Mouse (Mus musculus) hindbrain, postnatal 0 days (tissue): ENCODE measurements around the gene Prkn. TPM values are rescaled to one million over a fixed set of nuclear protein-coding genes. Genes with fewer than 3 reads are reported as not detected.

ENCODE experiments used
- ATAC-seq: fragments of 200-750 bp; cut with Nextera tagmentation; 2 replicates; pipeline ENCODE4 v1.8.0; 2017; ENCODE audit warnings: mild to moderate bottlenecking, moderate TSS enrichment, moderate library complexity
- DNase-seq: peaks from one replicate; pipeline ENCODE4 v3.0.0-alpha.2; 2015; ENCODE audit warnings: low spot score
- H3K27ac ChIP-seq: fragments of 300-500 bp; sonication (generic); 2 replicates; pipeline ENCODE4 v1.5.1; 2014; ENCODE audit warnings: mild to moderate bottlenecking
- H3K27me3 ChIP-seq: fragments of 300-500 bp; sonication (generic); 2 replicates; pipeline ENCODE4 v1.6.1; 2014; ENCODE audit warnings: low read length, mixed read lengths; ENCODE audit not compliant: insufficient read depth
- H3K36me3 ChIP-seq: fragments of 300-500 bp; sonication (generic); 2 replicates; pipeline ENCODE4 v1.6.1; 2014; ENCODE audit warnings: low read length, mixed read lengths; ENCODE audit not compliant: insufficient read depth
- H3K4me1 ChIP-seq: fragments of 300-500 bp; sonication (generic); 2 replicates; pipeline ENCODE4 v1.6.1; 2014; ENCODE audit warnings: antibody characterized with exemption, low read length, mixed read lengths; ENCODE audit not compliant: insufficient read depth
- H3K4me2 ChIP-seq: fragments of 300-500 bp; sonication (generic); 2 replicates; pipeline ENCODE4 v1.6.1; 2014; ENCODE audit warnings: low read depth, mild to moderate bottlenecking, low read length, moderate library complexity, mixed read lengths
- H3K4me3 ChIP-seq: fragments of 300-500 bp; sonication (generic); 2 replicates; pipeline ENCODE4 v1.5.1; 2014; ENCODE audit warnings: low read length
- H3K9ac ChIP-seq: fragments of 300-500 bp; sonication (generic); replicated peaks from 2 replicates; pipeline ENCODE4 v1.6.1; 2014; ENCODE audit warnings: mild to moderate bottlenecking, low read length, moderate library complexity, mixed read lengths
- H3K9me3 ChIP-seq: fragments of 300-500 bp; sonication (generic); 2 replicates; pipeline ENCODE4 v1.6.1; 2016; ENCODE audit warnings: low read length, mixed read lengths
- CTCF ChIP-seq: IDR thresholded peaks from 2 replicates; pipeline ENCODE4 v1.5.1; 2016; ENCODE audit warnings: antibody characterized with exemption, control low read depth, low read depth
- WGBS: fragments of 180-500 bp; shearing (Covaris S2); extraction: QIAGEN DNeasy Blood & Tissue Kit; methylation state at CpG from one replicate; pipeline ENCODE4 v1.1.7; 2014; 5-methylcytosine and 5-hydroxymethylcytosine counted together
- polyA plus RNA-seq: library from polyadenylated mRNA; unstranded; fragments of >200 nt; fragmentation: Nextera tagmentation; extraction: Ambion mirVana; gene quantifications from 2 replicates; pipeline ENCODE4 v1.2.1, GENCODE M21; 2015
- total RNA-seq: library from RNA; depleted of rRNA; stranded (reverse); fragments of >200 nt; gene quantifications from 2 replicates; pipeline ENCODE4 v1.2.3, GENCODE M21; 2014

Prkn gene
- total and polyA plus RNA-seq, 2 experiments from 2014 or later, result 9.3 to 10.7 TPM

- no peak for ATAC-seq
- H3K27ac ChIP-seq, result no peak overlapping the region
- no peak overlapping the region for H3K4me2 ChIP-seq
- no peaks in the 10 kb centered on the region for H3K36me3 ChIP-seq
- no peaks in the 10 kb centered on the region for H3K27me3 ChIP-seq
- TF ChIP-seq CTCF, result no peak
- H3K4me1 ChIP-seq, result no peaks in the 10 kb centered on the region
- WGBS, result 88% methylated on average over 5 of the region's 5 CpGs
- no peaks in the 10 kb centered on the region for H3K9me3 ChIP-seq
- no peak overlapping the region for H3K4me3 ChIP-seq
- no peak for DNase-seq
- no peak overlapping the region for H3K9ac ChIP-seq
These were observed 1242.0 kb downstream of the Prkn start for GRCm38 (mm10) chr17:12082201-12082600.

DNA sequence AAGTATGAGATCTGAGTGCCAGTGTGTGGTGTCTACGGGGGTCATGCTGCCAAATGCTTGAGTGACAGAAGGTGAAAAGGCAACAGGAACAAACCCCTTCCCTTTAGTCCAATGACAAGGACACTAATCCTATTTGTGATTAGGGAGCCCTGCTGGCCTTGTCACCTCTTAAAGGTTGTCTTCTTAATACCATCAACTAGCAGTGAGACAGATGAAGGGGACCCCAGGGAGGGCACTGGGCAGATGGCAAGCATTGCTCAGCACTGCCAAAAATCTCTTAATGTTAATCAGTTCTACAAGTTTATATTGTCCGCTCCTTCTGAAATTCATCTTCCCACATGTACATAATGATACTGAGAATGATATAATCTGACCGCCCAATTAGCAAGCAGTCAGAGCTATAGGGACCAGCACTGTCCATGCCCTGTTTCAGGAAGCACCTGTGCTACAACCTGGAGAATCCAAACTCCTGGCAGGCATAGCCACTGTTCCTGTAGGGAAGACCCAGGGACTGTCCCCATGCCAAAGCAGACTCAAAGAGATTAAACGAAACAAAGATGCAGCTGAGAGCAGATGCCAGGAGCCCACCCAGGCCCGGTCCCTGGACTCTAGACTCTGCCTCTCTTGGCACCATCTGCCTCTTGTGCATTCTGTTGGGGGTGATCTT is 1250.2 kb downstream of the Prkn start:
- H3K4me1 ChIP-seq, result no peaks in the 10 kb centered on the region
- no peak overlapping the region for H3K9ac ChIP-seq
- H3K4me2 ChIP-seq, result no peak overlapping the region
- TF ChIP-seq CTCF, result no peak
- ATAC-seq (peak; percentile 67), DNase-seq (peak; percentile 51)
- H3K9me3 ChIP-seq, result no peaks in the 10 kb centered on the region
- no peaks in the 10 kb centered on the region for H3K36me3 ChIP-seq
- H3K4me3 ChIP-seq, result no peak overlapping the region
- H3K27me3 ChIP-seq, result no peaks in the 10 kb centered on the region
- no peak overlapping the region for H3K27ac ChIP-seq
- WGBS, result 41% methylated on average over 5 of the region's 5 CpGs

- H3K4me2 ChIP-seq, result no peak overlapping the region
- peak overlapping the region; percentile 45; the same call in 1 of the 2 replicates for H3K27ac ChIP-seq
- H3K27me3 ChIP-seq, result no peaks in the 10 kb centered on the region
- H3K4me1 ChIP-seq, result no peaks in the 10 kb centered on the region
- H3K4me3 ChIP-seq, result no peak overlapping the region
- 47% methylated on average over 6 of the region's 6 CpGs for WGBS
- no peaks in the 10 kb centered on the region for H3K9me3 ChIP-seq
- H3K36me3 ChIP-seq, result no peaks in the 10 kb centered on the region
- TF ChIP-seq CTCF, result no peak
- ATAC-seq (peak; percentile 71), DNase-seq (peak; percentile 51)
- H3K9ac ChIP-seq, result no peak overlapping the region
These were observed 1252.8 kb downstream of the Prkn start for GRCm38 (mm10) chr17:12092901-12093564.

GRCm38 (mm10) chr17:12094016-12094415 is 1253.8 kb downstream of the Prkn start:
- no peak overlapping the region for H3K9ac ChIP-seq
- H3K4me2 ChIP-seq, result no peak overlapping the region
- no peaks in the 10 kb centered on the region for H3K9me3 ChIP-seq
- ATAC-seq (no peak), DNase-seq (no peak)
- no peak overlapping the region for H3K4me3 ChIP-seq
- H3K27me3 ChIP-seq, result no peaks in the 10 kb centered on the region
- WGBS, result 100% methylated on average over 1 of the region's 1 CpGs
- H3K27ac ChIP-seq, result no peak overlapping the region
- H3K4me1 ChIP-seq, result no peaks in the 10 kb centered on the region
- no peak for TF ChIP-seq CTCF
- H3K36me3 ChIP-seq, result no peaks in the 10 kb centered on the region

DNA sequence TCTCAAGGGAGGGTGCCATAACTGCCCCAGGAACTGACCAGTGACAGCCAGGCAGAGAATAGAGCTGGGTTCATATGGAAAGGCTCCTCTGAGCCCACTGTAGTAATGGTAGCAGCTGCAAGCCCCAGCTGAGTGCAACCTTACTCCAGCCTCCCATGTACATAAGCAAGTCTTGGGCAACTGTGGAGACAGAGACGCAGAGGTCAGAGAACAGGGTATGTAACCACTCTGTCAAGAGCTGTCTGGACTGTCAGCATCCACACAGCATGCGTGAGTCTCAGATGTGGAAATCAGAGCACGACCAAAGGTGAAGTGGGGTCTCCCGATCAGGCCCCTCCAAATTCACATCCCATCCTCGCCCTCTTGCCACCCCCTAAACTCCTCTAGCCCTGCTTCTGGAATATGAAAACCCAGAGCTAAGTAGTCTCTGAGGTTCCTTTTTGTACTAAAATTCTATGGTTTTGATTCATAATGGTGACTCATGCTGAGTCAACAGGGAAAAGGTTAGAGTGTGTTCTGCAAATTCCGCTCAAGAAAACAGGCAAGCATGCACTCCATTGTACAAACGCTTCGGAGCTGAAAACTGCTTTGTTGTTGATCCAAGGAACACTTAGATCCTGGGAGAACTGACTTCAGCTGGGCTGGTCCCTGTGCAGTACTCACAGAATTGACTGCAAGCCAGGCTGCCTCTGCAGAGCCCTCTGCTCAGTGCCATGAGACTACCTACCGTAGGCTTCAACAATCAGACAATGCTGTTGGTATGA is 1254.8 kb downstream of the Prkn start:
- no peak overlapping the region for H3K4me2 ChIP-seq
- H3K36me3 ChIP-seq, result no peaks in the 10 kb centered on the region
- H3K4me1 ChIP-seq, result no peaks in the 10 kb centered on the region
- H3K27ac ChIP-seq, result peak overlapping the region; percentile 15; the same call in 1 of the 2 replicates
- TF ChIP-seq CTCF, result no peak
- DNase-seq (peak; percentile 18), ATAC-seq (no peak)
- no peak overlapping the region for H3K9ac ChIP-seq
- H3K27me3 ChIP-seq, result no peaks in the 10 kb centered on the region
- 67% methylated on average over 9 of the region's 9 CpGs for WGBS
- no peak overlapping the region for H3K4me3 ChIP-seq
- H3K9me3 ChIP-seq, result no peaks in the 10 kb centered on the region

DNA sequence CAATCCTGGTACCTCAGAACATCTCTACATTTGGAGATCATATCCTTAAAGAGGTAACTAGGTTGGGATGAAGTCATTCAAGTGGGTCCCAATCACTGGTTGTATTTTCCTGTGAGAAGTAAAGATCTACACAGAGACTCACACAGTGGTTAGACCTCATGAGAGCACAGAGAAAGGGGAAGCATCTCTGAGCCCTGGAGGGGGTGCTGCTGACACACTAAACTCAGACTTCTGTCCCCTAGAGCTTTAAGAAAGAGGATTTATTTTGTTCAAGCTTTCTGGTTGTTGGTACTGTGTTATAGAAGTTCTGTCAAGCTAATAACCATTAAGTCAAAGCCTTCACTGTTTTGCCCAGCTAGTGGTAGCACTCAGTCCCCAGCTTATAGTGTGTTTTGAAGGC is 1259.2 kb downstream of the Prkn start:
- Histone ChIP-seq H3K36me3 (no peaks in the 10 kb centered on the region), H3K27ac (no peak overlapping the region), H3K4me1 (no peaks in the 10 kb centered on the region), H3K4me2 (no peak overlapping the region), H3K9ac (no peak overlapping the region), H3K27me3 (no peaks in the 10 kb centered on the region), H3K9me3 (no peaks in the 10 kb centered on the region), H3K4me3 (no peak overlapping the region)
- no peak for ATAC-seq
- TF ChIP-seq CTCF, result no peak
- DNase-seq, result no peak

DNA sequence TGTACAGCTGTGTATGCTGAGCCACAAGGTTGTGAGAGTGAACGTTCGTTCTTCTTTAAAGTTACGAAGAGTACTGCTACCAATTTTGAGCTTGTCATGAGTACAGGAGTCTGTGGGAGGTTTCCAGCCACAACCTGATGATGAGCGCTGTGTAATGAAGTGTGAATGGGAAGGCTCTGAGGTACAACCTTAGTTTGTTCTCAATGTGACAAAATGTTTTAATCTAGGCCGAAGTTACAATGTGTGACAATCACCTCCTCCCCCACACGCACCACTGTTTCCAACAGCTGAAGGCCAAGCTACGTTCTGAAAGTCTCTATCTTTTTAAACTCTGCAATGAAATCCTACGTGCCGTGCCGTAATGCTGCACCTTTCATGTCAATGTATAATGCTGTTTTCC is 1262.1 kb downstream of the Prkn start:
- Histone ChIP-seq H3K27ac (no peak overlapping the region), H3K27me3 (no peaks in the 10 kb centered on the region), H3K4me3 (no peak overlapping the region), H3K4me1 (no peaks in the 10 kb centered on the region), H3K36me3 (no peaks in the 10 kb centered on the region), H3K9me3 (no peaks in the 10 kb centered on the region), H3K4me2 (no peak overlapping the region), H3K9ac (no peak overlapping the region)
- 94% methylated on average over 10 of the region's 10 CpGs for WGBS
- DNase-seq (no peak), ATAC-seq (no peak)
- TF ChIP-seq CTCF, result no peak
